In the genomic region with DNA sequence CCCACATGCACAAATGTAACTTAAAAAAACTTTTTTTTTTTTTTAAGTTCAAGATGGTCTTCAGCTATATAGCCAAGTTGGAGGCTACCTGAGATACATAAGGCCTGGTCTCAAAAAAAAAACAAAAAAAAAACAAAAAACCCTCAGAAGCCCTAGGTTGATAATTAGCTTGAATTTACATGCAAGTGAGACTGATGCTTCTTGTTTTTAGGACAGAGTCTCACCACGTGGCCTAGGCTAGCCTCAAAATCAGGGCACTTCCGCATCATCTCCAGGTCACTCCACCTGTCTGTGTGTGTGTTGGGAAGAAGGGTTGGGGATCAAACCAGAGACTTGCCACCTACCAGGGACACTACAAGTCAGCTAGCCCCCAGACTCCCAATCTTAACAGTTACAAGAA, we compare ENCODE assay signal across 11 mouse cellular contexts. TPM values are rescaled to one million over a fixed set of nuclear protein-coding genes. Genes with fewer than 3 reads are reported as not detected.
DNase-seq lines count a peak whose midpoint lies in the region; ATAC-seq and TF ChIP-seq lines count a peak whose summit lies in the region.
"Had no signal": no experiment of that assay in that cellular context is flagged by ENCODE, and none has a peak within 500 bp of the region (broad histone marks: within the 10 kb centered on the region; RNA-seq: fewer than 3 reads in every experiment).

A gene (minus strand): TSS at position 112 of the 400 bp plus-strand sequence.

- H3K9me3 ChIP-seq in intestine, embryonic 14.5 days (ENCODE audit: control insufficient read depth, low read length), result no peaks in the 10 kb centered on the region
- no peaks in the 10 kb centered on the region for H3K9me3 ChIP-seq in intestine, postnatal 0 days (ENCODE audit: control insufficient read depth)
- H3K9me3 ChIP-seq in neural tube, embryonic 13.5 days, result no peaks in the 10 kb centered on the region
- H3K9me3 ChIP-seq in neural tube, embryonic 15.5 days (replicated peaks), result no peaks in the 10 kb centered on the region
- H3K9me3 ChIP-seq in stomach, embryonic 15.5 days, result no peaks in the 10 kb centered on the region
- H3K9me3 ChIP-seq: hindbrain, embryonic 10.5 days had no signal

- peaks cover 26% of the 10 kb centered on the region for H3K36me3 ChIP-seq in intestine, embryonic 14.5 days (ENCODE audit: control insufficient read depth, insufficient read depth, low read length)
- H3K36me3 ChIP-seq in intestine, postnatal 0 days (ENCODE audit: control insufficient read depth, insufficient read depth), result peaks cover 6% of the 10 kb centered on the region; the same call in 1 of the 2 replicates
- H3K36me3 ChIP-seq in neural tube, embryonic 13.5 days, result peaks cover 23% of the 10 kb centered on the region
- H3K36me3 ChIP-seq in neural tube, embryonic 15.5 days, result peaks cover 15% of the 10 kb centered on the region; the same call in 1 of the 2 replicates
- H3K36me3 ChIP-seq in stomach, embryonic 15.5 days, result peaks cover 4% of the 10 kb centered on the region

- H3K27ac ChIP-seq in intestine, embryonic 14.5 days (ENCODE audit: low read depth), result peak within 1 kb of the TSS; percentile 71
- H3K27ac ChIP-seq in intestine, postnatal 0 days (ENCODE audit: low read depth, low read length), result no peak within 1 kb of the TSS; the same call in 1 of the 2 replicates
- no peak within 1 kb of the TSS for H3K27ac ChIP-seq in neural tube, embryonic 13.5 days (replicated peaks)
- no peak within 1 kb of the TSS for H3K27ac ChIP-seq in neural tube, embryonic 15.5 days (replicated peaks)
- H3K27ac ChIP-seq in stomach, embryonic 15.5 days, result peak within 1 kb of the TSS; percentile 72
- H3K27ac ChIP-seq: hindbrain, embryonic 10.5 days had no signal

- TF ChIP-seq CTCF in intestine, postnatal 0 days (IDR thresholded peaks at IDR 0.05; ENCODE audit: low read depth), result no peak

- H3K9ac ChIP-seq in intestine, embryonic 14.5 days (ENCODE audit: low read length), result no peak within 1 kb of the TSS
- no peak within 1 kb of the TSS for H3K9ac ChIP-seq in intestine, postnatal 0 days (ENCODE audit: low read depth, low read length)
- H3K9ac ChIP-seq in neural tube, embryonic 13.5 days, result no peak within 1 kb of the TSS
- no peak within 1 kb of the TSS for H3K9ac ChIP-seq in neural tube, embryonic 15.5 days (replicated peaks)
- H3K9ac ChIP-seq in stomach, embryonic 15.5 days, result no peak within 1 kb of the TSS

- DNase-seq in intestine, embryonic 14.5 days (ENCODE audit: low spot score), result no peak
- no peak for DNase-seq in retina, embryonic 14.5 days (ENCODE audit: low spot score)
- DNase-seq in c-Kit-positive CD71-positive TER-119-positive erythroid progenitor cells, embryonic 14.5 days (ENCODE audit: low spot score), result no peak
- DNase-seq: adrenal gland, adult 8-10 months; cerebellum, adult 9-10 months had no signal

- H3K4me1 ChIP-seq in intestine, embryonic 14.5 days (replicated peaks; ENCODE audit: control insufficient read depth, insufficient read depth, low read length), result peaks cover 23% of the 10 kb centered on the region
- 0 out of 2 replicates have a peak, but pooled peaks cover 5% of the 10 kb centered on the region for H3K4me1 ChIP-seq in intestine, postnatal 0 days (replicated peaks; ENCODE audit: control insufficient read depth, insufficient read depth, low read length)
- peaks cover 22% of the 10 kb centered on the region for H3K4me1 ChIP-seq in neural tube, embryonic 13.5 days (replicated peaks)
- H3K4me1 ChIP-seq in neural tube, embryonic 15.5 days, result peaks cover 25% of the 10 kb centered on the region
- 0 out of 2 replicates have a peak, but pooled peaks cover 13% of the 10 kb centered on the region for H3K4me1 ChIP-seq in stomach, embryonic 15.5 days

- WGBS in intestine, embryonic 14.5 days, result 90% methylated on average over 2 of the region's 2 CpGs
- 74% methylated on average over 2 of the region's 2 CpGs for WGBS in intestine, postnatal 0 days
- WGBS in neural tube, embryonic 13.5 days, result 88% methylated on average over 2 of the region's 2 CpGs
- WGBS in neural tube, embryonic 15.5 days, result 82% methylated on average over 2 of the region's 2 CpGs
- WGBS in stomach, embryonic 15.5 days, result 77% methylated on average over 2 of the region's 2 CpGs

- no peak within 1 kb of the TSS for H3K4me3 ChIP-seq in intestine, embryonic 14.5 days (ENCODE audit: low read depth, low read length)
- H3K4me3 ChIP-seq in intestine, postnatal 0 days (ENCODE audit: low read depth, low read length), result no peak within 1 kb of the TSS
- H3K4me3 ChIP-seq in neural tube, embryonic 13.5 days, result no peak within 1 kb of the TSS
- no peak within 1 kb of the TSS for H3K4me3 ChIP-seq in neural tube, embryonic 15.5 days (replicated peaks)
- no peak within 1 kb of the TSS for H3K4me3 ChIP-seq in stomach, embryonic 15.5 days (replicated peaks)
- H3K4me3 ChIP-seq: hindbrain, embryonic 10.5 days had no signal

- no peak within 1 kb of the TSS for H3K4me2 ChIP-seq in intestine, embryonic 14.5 days (ENCODE audit: low read length)
- no peak within 1 kb of the TSS for H3K4me2 ChIP-seq in intestine, postnatal 0 days (replicated peaks; ENCODE audit: low read depth)
- no peak within 1 kb of the TSS for H3K4me2 ChIP-seq in neural tube, embryonic 13.5 days
- H3K4me2 ChIP-seq in neural tube, embryonic 15.5 days, result no peak within 1 kb of the TSS
- H3K4me2 ChIP-seq in stomach, embryonic 15.5 days, result no peak within 1 kb of the TSS

- no peaks in the 10 kb centered on the region for H3K27me3 ChIP-seq in intestine, embryonic 14.5 days (replicated peaks; ENCODE audit: control insufficient read depth, insufficient read depth, low read length)
- no peaks in the 10 kb centered on the region for H3K27me3 ChIP-seq in intestine, postnatal 0 days (replicated peaks; ENCODE audit: control insufficient read depth, insufficient read depth, low read length)
- H3K27me3 ChIP-seq in neural tube, embryonic 13.5 days, result no peaks in the 10 kb centered on the region
- no peaks in the 10 kb centered on the region for H3K27me3 ChIP-seq in neural tube, embryonic 15.5 days (replicated peaks)
- no peaks in the 10 kb centered on the region for H3K27me3 ChIP-seq in stomach, embryonic 15.5 days (replicated peaks)

- ATAC-seq in intestine, embryonic 14.5 days (replicated peaks; ENCODE audit: low FRiP score, low TSS enrichment, low read depth), result no peak
- ATAC-seq in intestine, postnatal 0 days, result no peak
- no peak for ATAC-seq in neural tube, embryonic 13.5 days (ENCODE audit: low read depth)
- ATAC-seq in neural tube, embryonic 15.5 days (ENCODE audit: low FRiP score), result no peak
- no peak for ATAC-seq in inflammation-experienced regulatory T-cells, adult 6 months
- no peak for ATAC-seq in stomach, embryonic 15.5 days (ENCODE audit: insufficient read depth, low FRiP score, low read depth)

RNA-seq across cellular contexts. Expression of the gene that starts here (rescaled TPM):
- polyA plus RNA-seq in intestine, embryonic 14.5 days (2014; fragmentation: Nextera tagmentation; extraction: Ambion mirVana), result 6.3 and 8.9 TPM in 2 replicates
- 1.3 and 1.8 TPM in 2 replicates for polyA plus RNA-seq in intestine, postnatal 0 days (2015; fragmentation: Nextera tagmentation; extraction: Ambion mirVana)
- polyA plus RNA-seq in neural tube, embryonic 13.5 days (2015; fragmentation: Nextera tagmentation; extraction: Ambion mirVana), result 8.3 and 10.4 TPM in 2 replicates
- polyA plus RNA-seq in neural tube, embryonic 15.5 days (2015; fragmentation: Nextera tagmentation; extraction: Ambion mirVana), result 7.6 and 8.9 TPM in 2 replicates
- polyA plus RNA-seq in inflammation-experienced regulatory T-cells, adult 6 months (2017; shearing (Covaris generic)), result 10 to 100 TPM; 13.4 to 30.1 (median 27.0) TPM
- polyA plus RNA-seq in stomach, embryonic 15.5 days (2015; fragmentation: Nextera tagmentation; extraction: Ambion mirVana), result 8.1 and 9.1 TPM in 2 replicates

Comparison
In these comparisons a context has a peak if more than half of its experiments do, and no peak if none do; other contexts are left out.
1. H3K27ac ChIP-seq: peak in intestine, embryonic 14.5 days (single experiment) and stomach, embryonic 15.5 days (single experiment); none in intestine, postnatal 0 days (single experiment), neural tube, embryonic 13.5 days (single experiment) and neural tube, embryonic 15.5 days (single experiment).